Mouse (Mus musculus) stomach, embryonic 14.5 days (tissue): Measurements from ENCODE around the gene Blvra. TPM values are rescaled to one million over a fixed set of nuclear protein-coding genes. Genes with fewer than 3 reads are reported as not detected.

Experiments used
- microRNA-seq: library from miRNA; unstranded; fragments of <30 nt; microRNA quantifications from one replicate; pipeline ENCODE4, GENCODE M21; 2016
- polyA plus RNA-seq: library from polyadenylated mRNA; unstranded; fragments of >200 nt; fragmentation: Nextera tagmentation; extraction: Ambion mirVana; gene quantifications from 2 replicates; pipeline ENCODE4 v1.2.1, GENCODE M21; 2014

Blvra gene
- polyA plus RNA-seq, 1 experiment from 2014 or later, result 49.6 TPM

Small RNA genes within 50 kb of the gene (microRNA-seq; reads per million reads assigned to microRNA genes)
- gene Gm24081, result not detected

Other genes with a start within 250 kb of the Blvra start
- gene Trpm7, start 194.4 kb upstream of the Blvra start, polyA plus RNA-seq, result 67.0 and 71.1 TPM in 2 replicates
- 54.9 and 62.0 TPM in 2 replicates for gene Sppl2a, start 137.4 kb upstream of the Blvra start, polyA plus RNA-seq
- gene Ap4e1, start 61.9 kb upstream of the Blvra start, polyA plus RNA-seq, result 9.8 and 11.9 TPM in 2 replicates
- 81.4 and 84.8 TPM in 2 replicates for gene Ncaph, start 63.3 kb downstream of the Blvra start, polyA plus RNA-seq
- 29.5 and 30.0 TPM in 2 replicates for gene Itpripl1, start 72.8 kb downstream of the Blvra start, polyA plus RNA-seq
- 2.4 and 3.1 TPM in 2 replicates for gene 1810024B03Rik, start 137.6 kb downstream of the Blvra start, polyA plus RNA-seq
- gene Snrnp200, start 137.7 kb downstream of the Blvra start, polyA plus RNA-seq, result 72.5 and 79.5 TPM in 2 replicates
- 56.1 and 57.1 TPM in 2 replicates for gene Ciao1, start 177.2 kb downstream of the Blvra start, polyA plus RNA-seq
- 21.1 TPM in 2 replicates for gene Tmem127, start 177.2 kb downstream of the Blvra start, polyA plus RNA-seq
- gene Stard7, start 199.6 kb downstream of the Blvra start, polyA plus RNA-seq, result 72.7 and 77.0 TPM in 2 replicates